Mouse (Mus musculus) frontal cortex, postnatal 14 days (tissue): ENCODE results near the gene Znrf1.

ENCODE experiments used
- DNase-seq, 2 experiments: peaks; one replicate each; pipeline ENCODE4 v3.0.0; 2022; ENCODE audit warnings: low spot score in 2 of 2

Znrf1 gene

DNA sequence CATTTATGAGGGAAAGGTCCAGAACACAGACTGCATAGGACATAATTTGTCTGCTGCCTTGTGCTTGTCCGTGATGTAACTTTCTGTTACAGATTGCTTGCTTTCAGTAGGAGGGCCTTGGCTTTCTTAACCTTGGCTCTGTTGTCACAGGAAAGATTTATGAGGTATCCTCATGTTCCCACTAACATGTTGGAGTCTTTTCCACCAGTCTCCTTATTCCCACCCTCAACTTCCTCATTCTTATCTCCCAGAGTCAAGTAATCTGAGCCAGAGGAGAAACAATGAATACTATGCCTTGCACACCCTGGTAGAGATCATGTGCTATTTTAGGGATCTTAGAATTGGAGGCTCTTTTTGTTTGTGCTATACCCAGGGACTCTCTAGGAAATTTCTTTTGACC is 61.4 kb downstream of the Znrf1 start:
- no peak for DNase-seq

DNA sequence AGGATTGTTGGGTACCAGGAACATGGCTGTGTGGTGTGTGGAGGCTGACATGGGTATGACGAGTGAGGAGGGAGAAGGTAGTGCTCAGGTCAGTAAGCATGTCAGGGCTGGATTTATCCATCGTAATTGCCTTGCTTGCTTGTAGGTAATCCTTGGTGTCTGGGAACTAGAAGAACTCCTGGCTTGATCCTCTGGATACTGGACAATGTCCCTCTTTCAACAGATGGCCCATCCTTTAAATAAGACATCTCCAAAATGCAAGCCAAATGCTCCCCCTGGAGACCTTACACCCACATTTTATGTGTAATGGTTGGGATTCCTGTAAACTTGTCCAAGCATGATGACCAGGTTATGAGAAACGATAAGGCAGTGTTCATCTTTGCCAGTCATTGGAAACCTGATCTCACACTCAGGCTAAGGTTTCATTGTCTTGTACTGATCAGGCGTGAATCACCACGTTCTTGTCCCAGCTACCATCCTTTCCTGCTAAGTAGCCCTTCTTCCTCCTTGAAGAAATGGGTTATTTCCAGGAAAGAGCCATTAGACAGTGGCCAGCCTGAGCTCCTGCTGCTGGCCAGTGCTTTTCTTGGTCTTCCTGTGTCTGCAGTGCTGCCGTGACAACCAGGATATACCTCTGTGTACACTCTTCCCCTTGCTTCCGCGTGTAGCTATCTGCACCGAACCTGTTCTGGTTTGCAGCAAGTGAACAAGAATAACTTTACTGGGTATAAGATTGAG is 64.0 kb downstream of the Znrf1 start:
- DNase-seq = no peak

DNA sequence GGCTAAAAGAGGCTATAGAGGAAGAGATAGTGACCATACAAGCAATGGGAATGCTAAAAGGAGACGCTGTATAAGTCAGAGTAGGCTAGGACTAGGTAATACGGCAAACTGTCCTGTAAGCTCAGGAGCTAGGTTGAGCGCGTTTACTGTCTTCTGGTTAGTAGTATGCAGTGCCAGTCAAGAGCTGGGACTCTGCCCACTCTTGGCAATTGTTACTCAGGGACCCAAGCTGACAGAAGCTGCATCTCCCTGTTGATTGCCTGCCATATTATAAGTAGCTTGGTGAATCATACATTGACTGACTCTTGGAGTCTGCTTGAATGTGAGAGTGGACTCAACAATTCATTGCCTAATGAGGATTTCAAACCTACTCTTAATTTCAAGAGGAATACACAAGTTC is 66.2 kb downstream of the Znrf1 start:
- no peak for DNase-seq

DNA sequence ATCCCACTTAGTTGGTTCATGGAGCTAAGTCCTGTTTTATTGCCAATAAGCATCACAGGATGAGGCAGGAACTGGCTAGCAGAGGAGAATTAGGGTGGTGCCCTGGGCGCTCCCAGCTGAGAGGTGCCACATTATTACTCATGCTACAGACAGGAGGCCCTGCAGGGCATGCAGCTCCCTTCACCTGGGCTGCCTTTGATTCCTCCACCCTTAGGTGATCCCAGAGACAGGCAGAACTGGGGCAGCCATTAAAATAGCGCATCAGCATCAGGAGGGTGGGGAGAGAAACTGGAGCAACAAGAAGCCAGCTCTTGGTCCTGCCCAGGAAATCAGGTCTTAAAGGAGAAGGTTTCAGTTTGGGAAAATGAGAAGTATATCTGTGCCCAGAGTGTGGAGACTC is 69.1 kb downstream of the Znrf1 start:
- no peak for DNase-seq

DNA sequence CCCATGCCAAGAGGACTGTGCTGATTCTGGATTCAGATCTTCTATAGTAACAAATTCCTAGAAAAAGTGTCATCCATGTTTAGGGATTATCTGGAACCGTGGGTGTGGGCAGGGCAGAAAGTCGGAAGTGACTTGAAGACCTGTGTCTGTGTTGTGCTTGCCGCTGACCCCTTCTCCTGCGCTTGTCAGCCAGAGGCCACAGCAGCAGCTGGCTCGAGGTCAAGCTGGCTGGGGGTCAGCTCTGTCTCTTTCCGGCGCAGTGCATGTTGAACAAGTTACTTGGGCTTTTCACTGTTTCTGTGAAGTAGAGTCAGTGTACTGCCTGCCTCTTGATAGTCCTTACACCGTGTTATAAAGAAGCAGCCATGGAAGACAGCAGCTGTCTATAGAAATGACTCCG is 71.1 kb downstream of the Znrf1 start:
- DNase-seq = no peak

DNA sequence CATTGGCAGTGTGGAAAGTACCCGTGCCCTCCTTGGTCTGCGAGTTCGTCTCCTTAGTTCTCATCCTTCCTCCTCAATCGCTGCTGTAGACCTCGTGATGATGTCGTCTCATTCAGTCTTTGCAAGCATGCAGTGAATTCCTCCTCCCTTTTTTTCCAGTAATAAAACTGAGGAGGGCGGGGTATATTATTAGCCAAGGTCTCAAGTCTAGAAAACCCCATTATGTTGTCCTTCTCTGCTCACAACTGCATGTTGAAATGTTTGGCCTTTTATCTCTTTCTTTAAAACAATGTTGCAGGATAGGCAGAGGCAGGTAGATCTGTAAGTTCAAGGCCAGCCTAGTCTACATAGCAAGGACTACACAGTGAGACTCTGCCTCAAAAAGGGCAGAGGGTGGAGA is 71.5 kb downstream of the Znrf1 start:
- no peak for DNase-seq

DNA sequence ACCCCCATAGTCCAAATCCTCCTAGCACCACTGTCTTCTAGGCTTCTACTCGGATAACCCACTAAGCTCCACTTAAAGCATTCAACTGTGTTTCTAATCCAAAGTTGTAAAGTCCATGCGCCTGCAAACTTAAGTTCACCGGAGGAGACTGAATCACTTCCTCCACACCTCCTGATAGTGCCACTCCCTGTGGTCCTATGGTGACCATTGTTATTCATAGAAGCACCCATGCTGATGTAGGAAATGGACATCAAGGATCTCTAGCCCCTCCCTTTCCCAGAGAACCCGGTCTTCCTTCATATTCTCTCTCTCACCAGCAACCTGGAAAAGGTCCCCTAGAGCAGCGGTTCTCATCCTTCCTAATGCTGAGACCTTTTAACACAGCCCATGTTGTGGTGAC is 77.3 kb downstream of the Znrf1 start:
- DNase-seq = no peak

DNA sequence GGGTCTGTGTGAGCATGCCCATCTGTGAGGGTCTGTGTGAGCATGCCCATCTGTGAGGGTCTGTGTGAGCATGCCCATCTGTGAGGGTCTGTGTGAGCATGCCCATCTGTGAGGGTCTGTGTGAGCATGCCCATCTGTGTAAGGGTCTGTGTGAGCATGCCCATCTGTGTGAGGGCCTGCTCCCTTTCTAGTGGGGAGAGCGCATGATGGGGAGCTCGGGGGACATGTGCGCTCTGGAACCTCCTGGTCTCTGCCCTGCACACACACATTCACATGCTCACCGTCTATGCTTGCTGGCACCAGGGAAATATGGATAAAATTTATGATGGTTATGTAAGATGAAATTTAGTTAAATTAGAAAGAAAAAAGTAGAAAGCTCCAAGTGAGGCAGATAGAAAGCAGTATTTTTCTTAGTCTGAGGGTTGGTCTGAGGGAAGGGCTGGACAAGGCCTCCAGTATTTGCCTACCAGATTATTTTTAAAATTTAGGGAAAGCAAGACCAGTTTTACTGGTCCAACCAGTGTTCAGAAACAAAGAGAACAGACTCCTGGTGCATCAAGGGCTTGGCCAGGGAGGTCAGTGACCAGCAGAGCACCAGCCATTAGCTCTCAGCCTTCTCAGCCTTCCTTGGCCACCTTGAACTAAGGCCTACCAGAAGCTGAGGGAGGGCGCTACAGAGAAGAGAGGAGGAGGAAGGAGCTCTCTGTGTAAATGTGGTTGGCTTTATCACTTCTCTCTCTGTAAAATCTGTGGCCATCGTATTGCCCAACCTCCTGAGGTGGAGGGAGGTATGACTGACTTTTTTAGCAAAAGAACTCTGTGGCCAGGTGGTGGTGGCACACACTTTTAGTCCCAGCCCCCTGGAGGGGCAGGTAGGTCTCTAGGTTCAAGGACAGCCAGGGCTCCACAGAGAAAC is 79.1 kb downstream of the Znrf1 start:
- DNase-seq = no peak

DNA sequence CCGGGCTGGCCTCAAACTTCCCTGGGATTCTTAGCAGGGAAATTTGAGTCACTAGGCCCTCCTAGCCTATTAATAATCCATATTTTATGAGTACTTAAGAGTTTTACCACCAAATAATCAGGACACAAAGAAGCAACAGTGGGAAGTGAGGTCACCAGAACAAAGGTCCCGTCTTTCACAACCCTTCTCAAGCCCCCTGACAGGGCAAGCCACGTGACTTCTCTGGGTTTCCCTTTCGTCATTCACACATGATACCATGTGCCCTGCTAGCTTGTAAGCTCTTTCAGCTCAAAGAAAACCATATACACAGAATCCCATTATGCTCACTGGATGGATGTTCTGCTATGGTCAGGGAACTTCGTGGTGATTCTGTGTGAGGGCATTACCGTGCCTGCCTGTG is 81.9 kb downstream of the Znrf1 start:
- DNase-seq = no peak

DNA sequence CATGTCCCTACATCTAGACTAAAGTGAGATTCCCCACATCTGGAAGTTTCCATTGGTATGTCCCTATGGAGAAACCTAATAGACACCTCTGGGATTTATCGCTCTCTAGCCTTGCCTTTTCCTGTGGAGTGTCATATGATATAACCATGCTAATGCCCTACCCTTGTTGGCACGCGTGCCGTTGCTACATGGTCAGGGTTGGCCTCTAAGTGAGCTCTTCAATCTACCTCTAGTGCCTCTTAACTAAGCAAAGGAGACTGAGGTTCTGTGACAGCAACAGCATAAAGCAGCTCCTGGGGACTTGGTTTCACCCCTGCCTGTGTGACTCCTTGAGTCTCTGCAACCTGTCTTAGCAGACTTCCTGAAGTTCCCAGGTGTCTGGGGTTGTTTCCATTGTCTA is 82.4 kb downstream of the Znrf1 start:
- no peak for DNase-seq

DNA sequence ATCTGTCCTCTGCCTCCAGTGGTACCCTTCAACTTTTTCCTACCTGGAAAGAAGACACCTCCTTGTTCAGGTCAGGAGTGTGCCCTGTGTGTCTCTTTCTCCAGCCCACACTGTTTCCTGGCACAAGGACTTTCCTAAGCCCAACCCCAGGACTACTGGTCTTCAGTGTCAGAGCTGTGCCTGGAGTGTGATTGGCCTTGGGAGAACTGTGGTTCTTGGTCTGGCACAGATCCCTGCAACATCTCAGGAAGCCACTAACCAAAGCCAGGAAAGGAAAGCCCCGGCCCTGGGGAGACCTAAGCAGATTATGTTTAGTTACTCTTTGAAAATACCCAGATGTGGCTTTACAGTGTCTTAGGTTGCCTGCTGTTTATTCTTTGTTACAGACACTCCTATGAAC is 84.0 kb downstream of the Znrf1 start:
- no peak for DNase-seq

DNA sequence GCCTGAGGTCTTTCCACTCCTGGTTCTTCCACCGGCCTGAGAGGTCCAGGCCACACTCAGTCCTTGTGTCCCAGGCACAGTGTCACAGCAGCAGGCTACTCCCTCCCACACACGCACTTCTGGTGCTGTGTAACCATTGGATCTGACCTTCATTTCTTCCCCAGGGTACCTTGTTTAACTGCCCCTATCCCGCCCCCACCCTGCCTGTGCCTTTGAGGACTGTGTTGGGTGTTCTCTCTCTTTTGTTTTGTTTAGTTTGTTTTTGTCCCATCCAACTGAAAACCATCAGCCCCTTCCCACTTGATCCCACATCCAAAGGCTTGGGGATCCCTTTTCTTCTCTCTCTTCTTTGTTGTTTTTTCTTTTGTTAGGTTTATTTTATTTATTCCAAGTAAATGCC is 86.2 kb downstream of the Znrf1 start:
- DNase-seq = no peak

DNA sequence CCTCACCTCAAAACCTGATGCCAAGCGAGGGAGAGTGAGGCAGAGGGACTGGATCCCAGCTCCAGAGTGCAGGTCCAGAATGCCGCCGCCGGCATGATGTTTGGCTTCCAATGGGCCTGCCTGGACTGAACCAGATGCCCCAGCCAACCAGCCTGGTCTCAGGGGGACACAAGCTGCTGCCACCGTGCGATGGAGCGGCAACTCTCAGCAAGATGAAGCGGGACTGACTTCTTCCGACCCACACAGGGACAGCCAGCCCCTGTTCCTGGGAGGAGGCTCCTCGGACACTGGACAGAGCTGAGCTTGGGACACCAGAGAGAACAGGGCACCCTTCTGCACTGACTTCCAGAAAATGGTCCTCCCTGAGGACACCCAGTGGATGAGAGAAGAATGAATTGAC is 86.7 kb downstream of the Znrf1 start:
- no peak for DNase-seq

DNA sequence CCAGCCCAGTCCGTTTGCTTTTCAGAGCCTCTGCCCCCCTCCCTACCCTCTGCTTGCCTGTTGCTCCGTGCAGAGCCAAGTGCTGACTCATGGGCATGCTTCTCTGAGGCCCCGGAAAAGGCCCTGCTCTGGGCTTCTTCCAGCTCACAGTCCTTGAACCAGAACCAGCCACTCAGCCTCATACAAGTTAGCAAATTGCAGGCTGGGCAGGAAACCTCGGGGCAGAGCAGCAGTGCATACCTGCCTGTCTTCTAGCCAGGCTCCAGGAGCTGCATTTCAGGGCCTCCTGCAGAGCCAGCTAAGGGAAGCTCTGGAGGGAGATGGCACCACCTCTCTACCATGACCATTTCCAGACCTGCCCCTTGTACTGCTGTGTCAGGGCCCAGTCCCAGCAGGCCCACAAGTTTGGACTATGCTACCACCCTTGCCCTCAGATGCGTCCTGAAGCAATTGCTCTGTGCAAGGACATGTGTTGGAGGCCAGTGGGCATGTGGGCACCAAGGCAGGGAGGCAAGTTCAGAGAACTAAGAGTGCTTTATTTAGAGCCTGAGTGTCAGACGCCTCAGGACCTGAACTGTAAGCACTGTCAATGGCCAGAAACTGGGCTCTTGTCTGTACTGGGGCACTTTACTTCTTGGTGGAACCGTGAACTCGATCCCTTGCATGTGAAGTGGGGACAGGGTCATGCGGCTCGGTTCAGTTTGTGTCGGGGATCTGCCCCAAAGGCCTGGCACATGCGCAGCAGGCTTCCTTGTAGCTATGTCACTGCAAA is 88.4 kb downstream of the Znrf1 start:
- no peak for DNase-seq

DNA sequence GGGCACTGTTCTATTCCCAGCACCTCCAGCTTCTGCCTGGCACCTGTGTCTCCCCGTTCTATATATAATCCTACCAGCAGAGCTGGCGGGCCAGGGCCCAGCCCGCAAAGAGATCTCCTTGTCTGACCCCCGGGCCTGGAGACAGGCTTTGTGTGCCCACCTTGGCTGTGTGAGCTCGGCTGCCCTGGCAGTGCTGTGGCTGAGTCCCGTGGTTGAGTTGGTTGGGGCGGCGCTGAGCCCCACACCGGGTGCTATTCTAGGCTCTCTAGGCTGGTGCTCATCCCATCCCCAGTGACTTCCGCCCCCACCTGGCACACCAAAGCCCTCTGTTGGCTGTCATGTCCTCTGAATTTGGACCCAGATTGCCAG is 88.9 kb downstream of the Znrf1 start:
- no peak for DNase-seq

DNA sequence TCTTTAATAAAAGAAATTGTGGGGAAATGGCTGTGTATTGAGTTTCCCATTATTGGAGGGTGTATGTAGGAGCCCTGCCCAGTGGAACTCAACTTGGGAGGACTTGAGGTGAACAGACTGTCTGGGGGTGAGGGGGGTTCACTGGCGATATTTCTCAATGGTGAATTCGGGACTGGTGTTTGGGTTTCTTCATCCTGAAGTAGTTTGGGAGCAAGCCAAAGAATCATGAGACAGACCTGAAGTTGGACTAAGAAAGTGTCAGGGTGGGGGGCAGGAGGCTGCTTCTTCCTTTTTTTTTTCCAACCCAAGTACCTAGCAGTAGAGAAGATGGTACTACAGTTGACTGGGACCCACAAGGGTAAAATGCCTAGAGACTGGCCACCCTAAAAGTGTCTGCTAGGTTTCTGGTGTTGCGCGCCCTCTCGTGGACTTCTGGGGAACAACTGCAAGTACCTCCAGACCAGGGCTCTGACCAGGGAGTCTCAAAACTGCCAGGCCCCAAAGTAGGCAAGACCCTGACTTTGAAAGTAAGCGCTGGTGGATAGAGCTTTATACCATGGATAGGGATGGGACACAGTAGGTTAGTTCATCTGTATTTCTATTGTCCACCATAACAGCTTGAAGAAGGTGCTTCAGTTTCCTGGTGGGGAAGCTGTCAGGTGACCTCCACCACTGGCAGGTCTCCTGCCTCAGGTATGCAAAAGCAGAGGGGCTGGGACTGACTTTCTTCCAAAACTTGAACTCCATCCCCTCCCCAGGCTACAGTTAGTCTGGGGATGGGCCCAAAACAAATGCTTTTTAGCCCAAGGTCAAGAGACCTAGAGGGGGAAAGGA is 90.0 kb downstream of the Znrf1 start:
- peak in 1 of 2 experiments; percentile 62 for DNase-seq

DNA sequence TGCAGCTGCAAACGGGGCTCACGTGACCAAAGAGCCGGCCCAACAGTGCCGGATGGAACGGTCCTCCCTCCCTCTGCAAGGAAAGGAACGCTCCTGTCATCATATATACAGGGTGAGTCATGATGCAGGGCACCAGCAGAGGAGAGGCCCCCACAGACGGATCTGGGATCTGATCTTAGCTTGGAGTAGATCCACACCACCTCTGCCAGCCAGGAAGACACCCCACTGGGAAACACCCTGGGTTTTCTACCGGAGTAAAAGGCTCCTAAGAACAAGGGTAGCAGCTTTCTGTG is 90.6 kb downstream of the Znrf1 start:
- no peak for DNase-seq

DNA sequence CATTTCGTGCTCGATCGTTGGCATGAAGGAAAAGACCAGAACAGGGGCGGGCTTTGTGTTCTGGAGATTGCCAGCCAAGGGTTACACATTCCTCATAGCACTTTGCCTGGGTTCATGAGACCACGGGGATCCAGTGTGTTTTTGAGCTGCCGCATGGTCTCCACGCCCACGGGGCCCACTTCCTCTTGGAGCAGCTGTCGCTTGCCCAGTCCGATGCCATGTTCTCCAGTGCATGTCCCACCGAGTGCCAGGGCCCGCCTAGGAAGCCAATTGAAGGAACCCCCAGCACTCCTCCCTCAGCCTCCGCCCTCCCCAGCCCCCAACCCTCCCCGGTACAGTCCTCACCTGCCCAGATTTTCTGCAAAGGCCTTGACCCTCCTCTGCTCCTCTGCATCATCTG is 91.0 kb downstream of the Znrf1 start:
- no peak for DNase-seq

DNA sequence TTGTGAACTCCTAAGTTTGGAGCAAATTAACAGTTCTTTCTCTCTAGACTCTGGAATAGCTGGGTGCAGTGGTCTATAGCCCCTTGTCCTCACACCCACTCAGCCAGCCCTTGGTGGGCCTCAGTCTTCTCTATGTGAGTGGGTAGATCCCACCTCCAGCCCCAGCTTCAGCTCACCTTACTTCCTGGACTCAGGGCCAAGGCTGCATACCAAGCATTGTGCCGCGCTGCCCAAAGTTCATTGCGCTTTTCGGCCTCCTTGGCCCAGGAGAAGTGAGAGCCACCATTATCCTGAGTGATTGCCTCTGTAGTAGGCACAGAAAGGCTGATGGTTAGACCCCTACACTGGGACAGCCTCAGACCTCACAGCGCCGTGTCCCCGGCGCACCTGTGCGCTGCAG is 92.0 kb downstream of the Znrf1 start:
- no peak for DNase-seq

DNA sequence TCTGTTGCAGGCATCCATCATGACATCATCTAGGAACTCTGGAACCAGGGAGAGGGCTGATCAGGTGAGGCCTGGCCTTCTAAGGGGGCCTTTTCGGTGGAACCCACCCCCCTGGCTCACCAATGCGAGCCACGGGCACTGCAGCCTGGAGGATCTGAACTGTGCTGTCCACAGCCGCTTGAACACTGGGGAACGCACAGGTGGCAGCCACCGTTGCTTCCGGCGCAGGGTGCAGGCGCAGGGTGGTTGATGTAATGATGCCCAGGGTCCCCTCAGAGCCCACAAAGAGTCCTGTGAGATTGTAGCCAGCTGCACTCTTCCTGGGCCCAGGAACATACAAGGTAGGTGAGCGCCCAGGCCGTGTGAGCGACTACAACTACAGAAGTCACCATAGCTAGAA is 92.5 kb downstream of the Znrf1 start:
- DNase-seq = no peak

DNA sequence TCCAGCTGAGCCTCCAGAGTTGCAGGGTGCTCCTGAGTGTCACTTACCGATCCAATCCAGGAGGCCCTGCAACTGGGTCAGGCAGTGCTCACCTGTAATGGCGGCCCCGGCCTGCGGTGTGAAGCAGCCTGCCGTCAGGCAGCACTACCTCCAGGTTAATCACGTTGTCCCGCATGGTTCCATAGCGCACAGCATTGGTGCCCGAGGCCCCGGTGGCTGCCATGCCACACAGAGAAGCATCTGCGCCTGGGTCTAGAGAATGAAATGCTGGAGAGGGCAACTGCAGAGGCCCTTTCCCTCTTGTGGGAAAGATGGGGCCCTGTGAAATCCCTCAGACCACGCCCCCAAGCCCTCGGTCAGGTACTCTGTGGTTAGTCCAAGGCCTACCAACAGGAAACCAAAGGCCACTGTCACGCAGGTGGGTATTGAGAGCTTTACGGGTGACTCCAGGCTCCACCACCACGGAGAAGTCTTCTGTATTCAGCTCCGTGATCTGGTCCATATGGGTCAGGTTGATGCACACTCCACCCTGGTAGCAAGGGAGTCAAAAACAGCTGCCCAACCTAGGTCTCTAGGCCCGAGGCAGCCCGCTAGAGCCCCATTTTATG is 93.1 kb downstream of the Znrf1 start:
- no peak for DNase-seq
